Mouse (Mus musculus) kidney, embryonic 15.5 days (tissue): ENCODE measurements around the gene Wfdc16. TPM values are rescaled to one million over a fixed set of nuclear protein-coding genes. Genes with fewer than 3 reads are reported as not detected.
"Not testable (repeated sequence)": the region's sequence is repeated elsewhere in the genome, so short reads cannot be mapped to it uniquely, and the experiment has no call there.

Source experiments
- ATAC-seq: fragments of 200-750 bp; cut with Nextera tagmentation; replicated peaks from 2 replicates; pipeline ENCODE4 v1.8.0; 2017; ENCODE audit warnings: moderate TSS enrichment; ENCODE audit not compliant: low FRiP score
- H3K27ac ChIP-seq: fragments of 300-500 bp; sonication (generic); 2 replicates; pipeline ENCODE4 v1.5.1; 2015; ENCODE audit warnings: mild to moderate bottlenecking, inconsistent platforms
- H3K27me3 ChIP-seq: fragments of 300-500 bp; sonication (generic); 2 replicates; pipeline ENCODE4 v1.6.1; 2015; ENCODE audit warnings: inconsistent platforms
- H3K36me3 ChIP-seq: fragments of 300-500 bp; sonication (generic); 2 replicates; pipeline ENCODE4 v1.6.1; 2015; ENCODE audit warnings: inconsistent platforms
- H3K4me1 ChIP-seq: fragments of 300-500 bp; sonication (generic); 2 replicates; pipeline ENCODE4 v1.6.1; 2015; ENCODE audit warnings: inconsistent platforms
- H3K4me2 ChIP-seq: fragments of 300-500 bp; sonication (generic); 2 replicates; pipeline ENCODE4 v1.6.1; 2015; ENCODE audit warnings: moderate library complexity, mild to moderate bottlenecking, inconsistent platforms
- H3K4me3 ChIP-seq: fragments of 300-500 bp; sonication (generic); replicated peaks from 2 replicates; pipeline ENCODE4 v1.5.1; 2015; ENCODE audit warnings: mild to moderate bottlenecking, inconsistent platforms
- H3K9ac ChIP-seq: fragments of 300-500 bp; sonication (generic); 2 replicates; pipeline ENCODE4 v1.6.1; 2015; ENCODE audit warnings: mild to moderate bottlenecking, inconsistent platforms
- H3K9me3 ChIP-seq: fragments of 300-500 bp; sonication (generic); replicated peaks from 2 replicates; pipeline ENCODE4 v1.6.1; 2016; ENCODE audit warnings: inconsistent platforms
- WGBS: fragments of 180-500 bp; shearing (Covaris S2); methylation state at CpG from one replicate; pipeline ENCODE4 v1.1.7; 2015; ENCODE audit warnings: mixed read lengths; 5-methylcytosine and 5-hydroxymethylcytosine counted together
- polyA plus RNA-seq: library from polyadenylated mRNA; unstranded; fragments of >200 nt; fragmentation: Nextera tagmentation; extraction: Ambion mirVana; gene quantifications from 2 replicates; pipeline ENCODE4 v1.2.1, GENCODE M21; 2015

Gene Wfdc16
- polyA plus RNA-seq, 1 experiment from 2014 or later = not detected

DNA sequence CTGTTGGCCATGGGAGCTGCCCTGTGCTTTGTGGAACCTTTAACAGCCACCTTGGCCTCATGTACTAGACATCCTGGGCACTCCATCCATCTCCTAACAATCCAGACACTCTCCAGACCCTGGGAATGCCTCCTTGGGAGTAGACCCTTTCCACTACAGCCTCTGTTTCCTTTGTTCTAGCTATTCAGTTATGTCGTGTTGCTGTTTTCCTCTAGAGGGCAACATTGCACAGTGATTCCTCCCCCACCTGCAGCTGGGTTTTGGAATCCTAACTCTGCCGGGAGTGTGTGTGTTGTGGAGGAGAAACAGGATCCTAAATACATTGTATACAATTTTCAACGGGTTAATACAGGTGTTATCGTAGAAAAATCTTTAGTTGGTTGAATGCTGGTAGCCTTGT lies 46.6 kb downstream of the Wfdc16 start:
- peaks cover 21% of the 10 kb centered on the region for H3K4me1 ChIP-seq
- H3K4me2 ChIP-seq = no peak overlapping the region
- no peaks in the 10 kb centered on the region for H3K36me3 ChIP-seq
- no peak for ATAC-seq
- 9% methylated on average over 4 of the region's 4 CpGs for WGBS
- no peaks in the 10 kb centered on the region for H3K9me3 ChIP-seq
- H3K4me3 ChIP-seq = no peak overlapping the region
- no peak overlapping the region for H3K9ac ChIP-seq
- H3K27me3 ChIP-seq = no peaks in the 10 kb centered on the region
- H3K27ac ChIP-seq = no peak overlapping the region

DNA sequence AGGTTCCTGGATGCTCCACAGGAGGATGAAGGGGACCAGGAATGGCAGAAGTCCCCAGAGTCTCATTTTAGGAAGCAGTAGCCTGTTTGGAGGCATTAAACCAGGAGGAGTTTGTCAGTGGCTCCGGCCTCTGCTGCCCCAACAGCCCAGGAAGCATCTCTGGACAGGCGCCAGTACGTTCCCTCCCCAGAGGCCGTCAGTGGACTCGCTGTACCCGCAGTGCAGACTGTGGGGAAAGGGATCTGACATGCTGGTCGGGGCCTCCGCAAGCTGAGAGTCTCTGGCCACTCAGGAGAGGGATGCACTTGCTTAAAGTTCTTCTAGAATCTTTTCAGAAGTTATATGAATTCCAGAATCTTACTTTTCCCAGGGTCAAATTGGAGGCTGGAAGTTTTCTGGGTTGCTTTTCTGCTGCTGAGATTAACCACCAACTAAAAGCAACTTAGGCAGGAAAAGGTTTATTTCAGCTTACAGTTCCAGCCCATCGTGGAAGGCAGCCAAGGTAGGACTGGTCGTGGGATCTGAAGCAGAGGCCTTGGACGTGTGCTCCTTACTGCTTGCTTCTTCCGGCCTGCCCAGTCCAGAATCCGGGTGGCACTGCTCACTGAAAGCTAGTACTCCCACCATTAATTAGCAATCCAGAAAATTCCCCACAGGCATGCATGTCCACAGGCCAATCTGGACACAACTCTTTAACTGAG lies 53.4 kb downstream of the Wfdc16 start, which contains the start of gene Wfdc6a:
TSS of gene Wfdc6a (minus strand) at position 423 of the 701 bp plus-strand sequence.
- H3K27ac ChIP-seq, H3K27me3 ChIP-seq, ATAC-seq, H3K9me3 ChIP-seq, H3K4me3 ChIP-seq, H3K9ac ChIP-seq, H3K4me2 ChIP-seq, H3K36me3 ChIP-seq: not testable (repeated sequence)
- peaks cover 22% of the 10 kb centered on the region for H3K4me1 ChIP-seq
- 52% methylated on average over 13 of the region's 13 CpGs for WGBS

Other genes starting within 250 kb of the Wfdc16 start
- 2.4 and 2.7 TPM in 2 replicates for gene Slpi, start 249.7 kb downstream of the Wfdc16 start, polyA plus RNA-seq
- 0.05 and 0.08 TPM in 2 replicates for gene Rbpjl, start 235.7 kb downstream of the Wfdc16 start, polyA plus RNA-seq
- 1.1 and 2.4 TPM in 2 replicates for gene Matn4, start 233.6 kb downstream of the Wfdc16 start, polyA plus RNA-seq
- gene Sdc4, start 194.9 kb downstream of the Wfdc16 start, polyA plus RNA-seq = 149 and 161 TPM in 2 replicates
- gene Sys1, start 181.8 kb downstream of the Wfdc16 start, polyA plus RNA-seq = 59.2 and 64.2 TPM in 2 replicates
- 7.7 and 8.3 TPM in 2 replicates for gene Gm20458, start 177.8 kb downstream of the Wfdc16 start, polyA plus RNA-seq
- not detected in 2 replicates for gene Trp53tg5, start 165.1 kb downstream of the Wfdc16 start, polyA plus RNA-seq
- 13.0 and 14.0 TPM in 2 replicates for gene Dbndd2, start 152.7 kb downstream of the Wfdc16 start, polyA plus RNA-seq
- 65.1 and 69.6 TPM in 2 replicates for gene Pigt, start 141.3 kb downstream of the Wfdc16 start, polyA plus RNA-seq
- gene Wfdc2, start 76.4 kb downstream of the Wfdc16 start, polyA plus RNA-seq = 329 and 368 TPM in 2 replicates
- not detected in 2 replicates for gene Spint3, start 65.3 kb downstream of the Wfdc16 start, polyA plus RNA-seq
- gene Wfdc6a, start 53.3 kb downstream of the Wfdc16 start, polyA plus RNA-seq = 0.34 TPM in 1 of 2 replicates, not detected in the other
- gene Eppin, start 45.2 kb downstream of the Wfdc16 start, polyA plus RNA-seq = not detected in 2 replicates
- gene Wfdc6b, start 25.3 kb downstream of the Wfdc16 start, polyA plus RNA-seq = not detected in 2 replicates
- not detected in 2 replicates for gene Wfdc8, start 25.2 kb downstream of the Wfdc16 start, polyA plus RNA-seq
- gene Wfdc10, start 17.2 kb upstream of the Wfdc16 start, polyA plus RNA-seq = 0.41 TPM in 1 of 2 replicates, not detected in the other
- gene Wfdc9, start 17.8 kb upstream of the Wfdc16 start, polyA plus RNA-seq = not detected in 2 replicates
- not detected in 2 replicates for gene Wfdc11, start 35.3 kb upstream of the Wfdc16 start, polyA plus RNA-seq
- 0.43 and 0.57 TPM in 2 replicates for gene Wfdc13, start 46.3 kb upstream of the Wfdc16 start, polyA plus RNA-seq
- gene Spint4, start 59.7 kb upstream of the Wfdc16 start, polyA plus RNA-seq = 0.65 and 0.76 TPM in 2 replicates
- gene Spint5, start 76.5 kb upstream of the Wfdc16 start, polyA plus RNA-seq = not detected in 2 replicates
- 1.2 and 1.3 TPM in 2 replicates for gene Wfdc3, start 107.1 kb upstream of the Wfdc16 start, polyA plus RNA-seq
- 74.6 and 75.1 TPM in 2 replicates for gene Dnttip1, start 107.2 kb upstream of the Wfdc16 start, polyA plus RNA-seq
- 517 and 530 TPM in 2 replicates for gene Ube2c, start 131.1 kb upstream of the Wfdc16 start, polyA plus RNA-seq
- 40.1 and 87.2 TPM in 2 replicates for gene Tnnc2, start 141.2 kb upstream of the Wfdc16 start, polyA plus RNA-seq
- gene Snx21, start 147.0 kb upstream of the Wfdc16 start, polyA plus RNA-seq = 21.5 and 24.0 TPM in 2 replicates
- 20.8 and 21.2 TPM in 2 replicates for gene Acot8, start 166.1 kb upstream of the Wfdc16 start, polyA plus RNA-seq
- 9.0 and 9.2 TPM in 2 replicates for gene Zswim3, start 166.3 kb upstream of the Wfdc16 start, polyA plus RNA-seq
- 18.4 and 19.8 TPM in 2 replicates for gene Zswim1, start 183.9 kb upstream of the Wfdc16 start, polyA plus RNA-seq
- gene Spata25, start 189.7 kb upstream of the Wfdc16 start, polyA plus RNA-seq = 0.21 TPM in 1 of 2 replicates, not detected in the other
- 160 and 170 TPM in 2 replicates for gene Ctsa, start 194.1 kb upstream of the Wfdc16 start, polyA plus RNA-seq
- gene Neurl2, start 194.7 kb upstream of the Wfdc16 start, polyA plus RNA-seq = 7.0 and 8.9 TPM in 2 replicates
- gene Pltp, start 218.9 kb upstream of the Wfdc16 start, polyA plus RNA-seq = 35.6 and 38.7 TPM in 2 replicates
- 73.1 and 81.1 TPM in 2 replicates for gene Pcif1, start 240.5 kb upstream of the Wfdc16 start, polyA plus RNA-seq